Mouse (Mus musculus): ENCODE measurements at regions not wholly inside any gene's neighbourhood (a gene's known extent, or its start where the extent isn't known, plus 50 kb on each side); places are given as distances from the start of the nearest gene placed in this dataset.

DNA sequence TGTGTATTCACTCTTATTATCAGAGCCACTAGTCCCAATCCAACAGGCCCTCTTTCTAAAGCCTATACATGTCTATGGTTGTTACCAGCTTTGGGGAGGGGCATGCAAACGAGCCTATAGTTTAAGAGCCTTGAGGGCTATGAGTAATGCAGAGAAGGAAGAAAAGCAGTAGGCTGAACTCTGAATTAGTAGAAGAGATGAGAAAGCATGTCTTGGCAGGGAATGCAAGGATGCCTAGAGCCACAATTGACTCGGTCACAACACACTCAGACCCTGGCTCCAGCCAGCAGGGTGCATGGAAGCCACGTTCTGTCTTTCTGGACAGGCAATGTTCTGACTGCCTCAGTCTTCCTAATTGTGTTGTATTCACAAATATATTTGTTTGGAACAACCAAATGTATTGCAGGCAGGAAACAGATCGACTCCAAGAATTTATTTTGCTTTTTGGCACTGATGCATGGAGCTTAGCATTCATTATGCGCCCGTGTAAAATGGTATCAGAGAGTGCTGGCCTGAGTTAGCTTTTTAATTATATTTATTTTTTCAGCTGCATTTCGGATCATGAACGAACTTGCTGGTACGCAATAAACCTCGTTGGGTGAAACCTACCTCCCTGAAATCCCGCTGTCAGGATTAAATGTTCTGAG lies 110.2 kb downstream of the Rybp start:
- H3K27me3 ChIP-seq (ENCODE audit: control insufficient read depth, insufficient read depth, insufficient read length) = no peaks in the 10 kb centered on the region
- no peak overlapping the region for H3K4me2 ChIP-seq (ENCODE audit: low read depth)
- H3K36me3 ChIP-seq (ENCODE audit: control insufficient read depth, insufficient read depth) = no peaks in the 10 kb centered on the region
- H3K79me2 ChIP-seq (ENCODE audit: control insufficient read depth, insufficient read depth) = no peaks in the 10 kb centered on the region
- no peak overlapping the region for H3K4me3 ChIP-seq
- H3ac ChIP-seq (ENCODE audit: control insufficient read depth, insufficient read length) = no peak overlapping the region
- TF ChIP-seq POLR2A (IDR thresholded peaks at IDR 0.05; ENCODE audit: insufficient read length, low read depth) (no peak), CEBPB (IDR thresholded peaks at IDR 0.05; ENCODE audit: insufficient read depth, poor library complexity, severe bottlenecking) (no peak), MAX (IDR thresholded peaks at IDR 0.05; ENCODE audit: low read depth) (no peak), TCF12 (IDR thresholded peaks at IDR 0.05; ENCODE audit: insufficient read depth, poor library complexity, severe bottlenecking) (no peak), MYOD1 (IDR thresholded peaks at IDR 0.05; ENCODE audit: control insufficient read depth in 1 of 3, insufficient read length in 2 of 3, low read depth in 2 of 3) (no peak), SRF (IDR thresholded peaks at IDR 0.05; ENCODE audit: control insufficient read depth, insufficient read length, low read depth) (no peak)

DNA sequence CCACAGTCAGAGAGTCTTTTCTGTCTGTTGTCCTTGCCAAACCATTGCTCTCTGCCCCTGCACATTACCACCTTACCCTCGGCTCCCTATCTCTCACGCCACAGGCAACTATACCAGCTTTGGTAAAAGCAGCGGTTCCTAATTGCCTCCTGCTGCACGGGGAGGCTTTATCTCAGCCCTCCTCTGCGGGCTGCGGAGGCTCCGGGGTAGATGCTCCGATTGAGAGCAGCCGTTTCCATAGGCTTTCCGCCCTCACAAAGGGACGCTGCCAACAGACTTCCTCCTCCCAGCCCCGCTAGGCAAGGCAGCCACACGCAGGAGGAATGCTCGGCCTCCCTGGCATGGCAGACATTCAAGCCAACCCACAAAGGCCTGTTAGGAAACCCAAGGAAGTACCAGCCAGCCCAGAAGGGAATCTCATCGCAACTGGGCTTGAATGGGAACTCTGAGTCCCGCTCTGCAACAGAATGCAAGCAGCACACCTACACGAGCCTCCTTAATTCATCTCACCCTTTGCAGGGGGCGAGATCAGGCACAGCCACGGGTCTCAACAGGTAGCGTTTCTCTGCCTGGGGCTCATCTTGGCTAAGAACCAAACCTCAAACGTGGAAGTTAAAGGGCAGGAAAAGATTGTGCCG lies 116.5 kb downstream of the Rybp start:
- TF ChIP-seq USF1 (IDR thresholded peaks at IDR 0.05; ENCODE audit: low read depth) (no peak), POLR2A (IDR thresholded peaks at IDR 0.05; ENCODE audit: insufficient read length, low read depth) (no peak), POLR2AphosphoS2 (IDR thresholded peaks at IDR 0.05; ENCODE audit: insufficient read length, low read depth) (no peak), TCF12 (IDR thresholded peaks at IDR 0.05; ENCODE audit: insufficient read depth, poor library complexity, severe bottlenecking) (no peak), CEBPB (IDR thresholded peaks at IDR 0.05; ENCODE audit: insufficient read depth, poor library complexity, severe bottlenecking) (0 out of 2 replicates have a peak, but pooled peaks have one; percentile 10), SRF (IDR thresholded peaks at IDR 0.05; ENCODE audit: control insufficient read depth, insufficient read length, low read depth) (no peak), MAX (IDR thresholded peaks at IDR 0.05; ENCODE audit: low read depth) (no peak), E2F4 (IDR thresholded peaks at IDR 0.05; ENCODE audit: insufficient read depth) (no peak), MYOD1 (IDR thresholded peaks at IDR 0.05; ENCODE audit: control insufficient read depth in 1 of 3, insufficient read length in 2 of 3, low read depth in 2 of 3) (peak in 1 of 3 experiments; percentile 40), TCF3 (IDR thresholded peaks at IDR 0.05; ENCODE audit: insufficient read length, low read depth) (peak; percentile 5), REST (IDR thresholded peaks at IDR 0.05; ENCODE audit: insufficient read depth, insufficient read length) (no peak), MYOG (IDR thresholded peaks at IDR 0.05; ENCODE audit: control insufficient read depth in 1 of 3, insufficient read depth in 1 of 3, insufficient read length in 2 of 3, low read depth in 2 of 3) (peak in 2 of 3 experiments; percentile 5 to 88)
- no peaks in the 10 kb centered on the region for H3K36me3 ChIP-seq (ENCODE audit: control insufficient read depth, insufficient read depth)
- no peak overlapping the region for H3ac ChIP-seq (ENCODE audit: control insufficient read depth, insufficient read length)
- no peaks in the 10 kb centered on the region for H3K79me2 ChIP-seq (ENCODE audit: control insufficient read depth, insufficient read depth)
- no peaks in the 10 kb centered on the region for H3K27me3 ChIP-seq (ENCODE audit: control insufficient read depth, insufficient read depth, insufficient read length)
- no peak overlapping the region for H3K4me3 ChIP-seq
- peak overlapping the region; percentile 66 for H3K4me2 ChIP-seq (ENCODE audit: low read depth)

DNA sequence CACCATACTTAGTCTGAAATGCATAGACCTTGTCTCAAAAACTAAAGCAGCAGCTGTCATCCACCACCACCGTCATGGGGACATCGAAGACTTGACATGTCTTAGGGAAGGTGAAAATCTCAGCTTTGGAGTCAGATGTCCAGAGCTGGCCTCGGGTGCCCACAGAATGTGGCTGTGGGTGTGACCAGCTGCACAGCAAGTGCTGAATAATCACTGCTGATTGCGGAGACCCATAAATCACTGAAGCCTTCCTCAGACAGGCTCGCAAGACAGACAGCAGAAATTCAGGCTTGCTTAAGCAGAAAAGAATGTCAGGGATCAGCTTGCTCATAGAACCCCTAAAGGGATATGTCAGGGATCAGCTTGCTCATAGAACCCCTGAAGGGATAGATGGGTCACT lies 120.0 kb downstream of the Rybp start:
- TF ChIP-seq TCF12 (IDR thresholded peaks at IDR 0.05; ENCODE audit: insufficient read depth, poor library complexity, severe bottlenecking) (peak; percentile 92), POLR2A (IDR thresholded peaks at IDR 0.05; ENCODE audit: insufficient read length, low read depth) (no peak), MYOD1 (IDR thresholded peaks at IDR 0.05; ENCODE audit: control insufficient read depth in 1 of 3, insufficient read length in 2 of 3, low read depth in 2 of 3) (peak; percentile 62 to 95 (median 81)), SRF (IDR thresholded peaks at IDR 0.05; ENCODE audit: control insufficient read depth, insufficient read length, low read depth) (peak; percentile 26), MYOG (IDR thresholded peaks at IDR 0.05; ENCODE audit: control insufficient read depth in 1 of 3, insufficient read depth in 1 of 3, insufficient read length in 2 of 3, low read depth in 2 of 3) (peak; percentile 87 to 98 (median 94)), MAX (IDR thresholded peaks at IDR 0.05; ENCODE audit: low read depth) (no peak), TCF3 (IDR thresholded peaks at IDR 0.05; ENCODE audit: insufficient read length, low read depth) (peak; percentile 94)
- Histone ChIP-seq H3ac (ENCODE audit: control insufficient read depth, insufficient read length) (no peak overlapping the region), H3K27me3 (ENCODE audit: control insufficient read depth, insufficient read depth, insufficient read length) (no peaks in the 10 kb centered on the region), H3K36me3 (ENCODE audit: control insufficient read depth, insufficient read depth) (no peaks in the 10 kb centered on the region), H3K4me2 (ENCODE audit: low read depth) (peak overlapping the region; percentile 19), H3K79me2 (ENCODE audit: control insufficient read depth, insufficient read depth) (no peaks in the 10 kb centered on the region), H3K4me3 (no peak overlapping the region)

DNA sequence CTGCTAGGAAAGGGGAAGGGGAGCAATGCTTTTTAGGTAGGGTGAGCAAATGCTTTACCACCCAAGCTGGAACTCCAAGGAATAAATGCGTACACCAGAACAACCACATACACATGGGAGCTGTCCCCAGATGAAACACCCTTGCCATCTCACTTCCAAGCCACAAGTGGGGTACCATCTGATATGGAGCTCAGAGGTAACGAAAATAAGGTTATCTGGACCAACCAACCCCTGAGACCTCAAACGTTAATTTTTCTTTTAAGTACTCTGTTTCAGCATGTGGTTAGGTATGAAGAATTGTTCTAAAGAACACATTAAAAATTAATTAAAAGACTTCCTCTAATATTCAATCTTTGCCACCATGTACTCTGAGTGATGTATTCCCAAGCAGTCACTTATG lies 121.5 kb downstream of the Rybp start:
- no peaks in the 10 kb centered on the region for H3K36me3 ChIP-seq (ENCODE audit: control insufficient read depth, insufficient read depth)
- TF ChIP-seq USF1 (IDR thresholded peaks at IDR 0.05; ENCODE audit: low read depth) = no peak
- no peak for TF ChIP-seq POLR2A (IDR thresholded peaks at IDR 0.05; ENCODE audit: insufficient read length, low read depth)
- no peak for TF ChIP-seq POLR2AphosphoS2 (IDR thresholded peaks at IDR 0.05; ENCODE audit: insufficient read length, low read depth)
- TF ChIP-seq MYOD1 (IDR thresholded peaks at IDR 0.05; ENCODE audit: control insufficient read depth in 1 of 3, insufficient read length in 2 of 3, low read depth in 2 of 3) = no peak
- TF ChIP-seq TCF12 (IDR thresholded peaks at IDR 0.05; ENCODE audit: insufficient read depth, poor library complexity, severe bottlenecking) = no peak
- TF ChIP-seq MYOG (IDR thresholded peaks at IDR 0.05; ENCODE audit: control insufficient read depth in 1 of 3, insufficient read depth in 1 of 3, insufficient read length in 2 of 3, low read depth in 2 of 3) = no peak
- TF ChIP-seq E2F4 (IDR thresholded peaks at IDR 0.05; ENCODE audit: insufficient read depth) = no peak
- TF ChIP-seq REST (IDR thresholded peaks at IDR 0.05; ENCODE audit: insufficient read depth, insufficient read length) = no peak
- TF ChIP-seq SRF (IDR thresholded peaks at IDR 0.05; ENCODE audit: control insufficient read depth, insufficient read length, low read depth) = no peak
- TF ChIP-seq TCF3 (IDR thresholded peaks at IDR 0.05; ENCODE audit: insufficient read length, low read depth) = no peak
- TF ChIP-seq CEBPB (IDR thresholded peaks at IDR 0.05; ENCODE audit: insufficient read depth, poor library complexity, severe bottlenecking) = no peak
- no peak for TF ChIP-seq MAX (IDR thresholded peaks at IDR 0.05; ENCODE audit: low read depth)
- no peaks in the 10 kb centered on the region for H3K79me2 ChIP-seq (ENCODE audit: control insufficient read depth, insufficient read depth)
- H3K4me3 ChIP-seq = no peak overlapping the region
- no peak overlapping the region for H3K4me2 ChIP-seq (ENCODE audit: low read depth)
- H3K27me3 ChIP-seq (ENCODE audit: control insufficient read depth, insufficient read depth, insufficient read length) = no peaks in the 10 kb centered on the region
- no peak overlapping the region for H3ac ChIP-seq (ENCODE audit: control insufficient read depth, insufficient read length)
